ENCODE assay signal across 7 mouse cellular contexts in the genomic region with DNA sequence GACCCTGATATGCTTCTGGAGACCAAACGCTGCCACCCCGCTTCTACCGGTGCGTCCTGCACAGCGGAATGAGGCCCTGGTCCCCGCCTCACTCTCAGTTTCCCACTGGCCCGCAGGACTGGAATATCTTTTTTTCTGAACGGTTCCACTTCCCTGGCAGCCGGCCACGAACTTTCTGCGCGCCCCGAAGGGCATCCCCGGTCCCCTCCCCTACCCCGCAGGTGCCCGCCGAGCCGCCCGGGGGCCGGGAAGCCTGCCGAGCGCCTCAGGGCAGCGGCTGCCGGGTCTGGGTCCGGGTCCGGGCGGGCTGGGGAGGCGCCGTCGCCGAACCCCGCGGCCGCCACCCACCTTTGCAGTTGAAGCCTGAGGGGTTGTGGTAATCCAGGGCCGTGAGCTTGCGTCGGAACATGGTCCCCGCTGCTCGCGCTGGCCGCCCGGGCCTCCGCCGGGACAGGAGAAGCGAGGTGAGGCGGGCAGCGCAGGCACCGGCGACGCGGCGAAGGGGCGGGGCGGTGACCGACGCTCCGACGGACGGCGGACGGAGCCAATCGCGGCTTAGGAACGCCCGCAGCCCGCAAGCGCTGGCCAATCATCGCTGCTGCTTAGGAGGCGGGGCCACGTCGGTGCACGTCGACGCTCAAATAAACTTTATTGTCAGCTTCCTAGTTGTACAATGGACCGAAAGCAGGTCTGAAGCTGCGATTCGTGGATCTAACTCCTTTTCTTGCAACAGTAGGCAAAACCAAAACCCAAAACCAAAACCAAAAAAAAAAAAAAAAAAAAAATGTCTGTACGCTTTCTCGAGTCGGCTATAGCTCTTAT. TPM values are rescaled to one million over a fixed set of nuclear protein-coding genes. Genes with fewer than 3 reads are reported as not detected.
DNase-seq lines count a peak whose midpoint lies in the region; ATAC-seq lines count a peak whose summit lies in the region.

A gene (minus strand): TSS at position 504 of the 822 bp plus-strand sequence.

- H3K36me3 ChIP-seq in embryonic facial prominence, embryonic 11.5 days (replicated peaks; ENCODE audit: control insufficient read depth, insufficient read depth, low read depth, low read length), result peaks cover 5% of the 10 kb centered on the region
- peaks cover 38% of the 10 kb centered on the region for H3K36me3 ChIP-seq in limb, embryonic 10.5 days
- peaks cover 18% of the 10 kb centered on the region for H3K36me3 ChIP-seq in midbrain, embryonic 13.5 days

- peak within 1 kb of the TSS; percentile 57; the same call in 1 of the 2 replicates for H3K27ac ChIP-seq in embryonic facial prominence, embryonic 11.5 days (replicated peaks; ENCODE audit: low read depth, low read length)
- peak within 1 kb of the TSS; percentile 89 for H3K27ac ChIP-seq in limb, embryonic 10.5 days
- H3K27ac ChIP-seq in midbrain, embryonic 13.5 days, result peak within 1 kb of the TSS; percentile 88

- peak within 1 kb of the TSS; percentile 91 for H3K9ac ChIP-seq in embryonic facial prominence, embryonic 11.5 days (replicated peaks; ENCODE audit: low read length)
- H3K9ac ChIP-seq in midbrain, embryonic 13.5 days (replicated peaks), result peak within 1 kb of the TSS; percentile 96

- ATAC-seq in embryonic facial prominence, embryonic 11.5 days (replicated peaks; ENCODE audit: insufficient number of reproducible peaks, low FRiP score, low TSS enrichment, low read depth), result peak; percentile 95
- ATAC-seq in granulocyte monocyte progenitor cell, adult 5-6 weeks (replicated peaks; ENCODE audit: poor library complexity, severe bottlenecking), result peak; percentile 99
- peak; percentile 98 for ATAC-seq in midbrain, embryonic 13.5 days

- peak within 1 kb of the TSS; percentile 65 for H3K4me2 ChIP-seq in embryonic facial prominence, embryonic 11.5 days (ENCODE audit: low read depth, low read length)
- H3K4me2 ChIP-seq in midbrain, embryonic 13.5 days (replicated peaks), result peak within 1 kb of the TSS; percentile 88

- no peaks in the 10 kb centered on the region; the same call in 1 of the 2 replicates for H3K4me1 ChIP-seq in embryonic facial prominence, embryonic 11.5 days (ENCODE audit: control insufficient read depth, insufficient read depth, low read length)
- H3K4me1 ChIP-seq in limb, embryonic 10.5 days, result peaks cover 8% of the 10 kb centered on the region
- H3K4me1 ChIP-seq in midbrain, embryonic 13.5 days (replicated peaks), result peaks cover 38% of the 10 kb centered on the region

- no peaks in the 10 kb centered on the region for H3K9me3 ChIP-seq in embryonic facial prominence, embryonic 11.5 days (replicated peaks; ENCODE audit: control insufficient read depth, low read length)
- no peaks in the 10 kb centered on the region for H3K9me3 ChIP-seq in limb, embryonic 10.5 days (replicated peaks)
- no peaks in the 10 kb centered on the region for H3K9me3 ChIP-seq in midbrain, embryonic 13.5 days

- H3K27me3 ChIP-seq in embryonic facial prominence, embryonic 11.5 days (ENCODE audit: control insufficient read depth, insufficient read depth, low read length), result no peaks in the 10 kb centered on the region
- 0 out of 2 replicates have a peak, but pooled peaks cover 6% of the 10 kb centered on the region for H3K27me3 ChIP-seq in limb, embryonic 10.5 days (ENCODE audit: low read depth, poor library complexity, severe bottlenecking)
- peaks cover 4% of the 10 kb centered on the region; the same call in 1 of the 2 replicates for H3K27me3 ChIP-seq in midbrain, embryonic 13.5 days

- DNase-seq in adrenal gland, postnatal 14 days, result peak; percentile 96
- peak; percentile 97 for DNase-seq in embryonic facial prominence, embryonic 11.5 days (ENCODE audit: low spot score)
- DNase-seq in kidney, adult 11 months, result peak; percentile 89
- DNase-seq in limb, embryonic 10.5 days (ENCODE audit: low spot score), result peak; percentile 92
- DNase-seq in spleen, adult 12 weeks (ENCODE audit: low spot score), result peak; percentile 87

- H3K4me3 ChIP-seq in embryonic facial prominence, embryonic 11.5 days (ENCODE audit: low read depth, low read length), result peak within 1 kb of the TSS; percentile 95
- peak within 1 kb of the TSS; percentile 91 for H3K4me3 ChIP-seq in limb, embryonic 10.5 days
- H3K4me3 ChIP-seq in midbrain, embryonic 13.5 days (replicated peaks), result peak within 1 kb of the TSS; percentile 97

- WGBS in embryonic facial prominence, embryonic 11.5 days, result under 1% methylated on average over 75 of the region's 80 CpGs
- under 1% methylated on average over 80 of the region's 80 CpGs for WGBS in limb, embryonic 10.5 days
- WGBS in midbrain, embryonic 13.5 days, result under 1% methylated on average over 80 of the region's 80 CpGs

RNA-seq across cellular contexts. Expression of the gene that starts here (rescaled TPM):
- 71.3 and 75.4 TPM in 2 replicates for total RNA-seq in adrenal gland, postnatal 14 days (2021)
- polyA plus RNA-seq in embryonic facial prominence, embryonic 11.5 days (2014; fragmentation: Nextera tagmentation; extraction: Ambion mirVana), result 269 and 286 TPM in 2 replicates
- 142 and 146 TPM in 2 replicates for total RNA-seq in granulocyte monocyte progenitor cell, adult 5-6 weeks (2014; fragmentation: Nextera tagmentation)
- 162 and 169 TPM in 2 replicates for total RNA-seq in granulocyte monocyte progenitor cell, adult 5-6 weeks (2017)
- polyA plus RNA-seq in limb, embryonic 10.5 days (2016; fragmentation: Nextera tagmentation; extraction: Ambion mirVana), result 228 and 232 TPM in 2 replicates
- polyA plus RNA-seq in midbrain, embryonic 13.5 days (2015; fragmentation: Nextera tagmentation; extraction: Ambion mirVana), result 210 and 215 TPM in 2 replicates

Comparison
In these comparisons a context has a peak if more than half of its experiments do, and no peak if none do; other contexts are left out.
1. Peak in every context shown above with its lines: DNase-seq, ATAC-seq, H3K4me3 ChIP-seq and H3K27ac ChIP-seq.